Mouse (Mus musculus): ENCODE data around the gene Unc45a.

DNA sequence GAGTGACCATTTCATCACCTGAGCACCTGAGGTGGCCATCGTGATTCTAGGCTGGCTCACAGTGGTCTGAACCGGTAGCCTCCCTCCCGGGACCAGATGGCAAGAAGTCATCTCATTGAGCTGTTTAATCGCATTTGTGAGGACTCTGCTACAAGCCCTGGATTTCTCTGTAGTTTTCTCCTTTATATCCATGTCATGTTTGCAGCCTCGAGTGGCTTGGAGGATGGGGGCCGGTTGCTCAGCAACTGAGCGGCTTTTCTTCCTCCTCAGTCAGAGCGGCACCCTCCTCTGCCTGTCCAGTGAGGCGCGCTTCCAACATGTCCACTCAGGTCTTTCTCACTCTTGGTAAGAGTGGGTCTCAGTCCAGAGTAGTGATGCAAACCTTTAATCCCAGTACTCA, 35.4 kb upstream of the Unc45a start:
- TF ChIP-seq CTCF (conservative IDR thresholded peaks at IDR 0.05; ENCODE audit: low read length), result no peak
- no peak for TF ChIP-seq POU5F1 (IDR thresholded peaks at IDR 0.05; ENCODE audit: borderline replicate concordance, low read length)
